Mouse (Mus musculus): ENCODE measurements around the gene 2310011J03Rik. TPM values are rescaled to one million over a fixed set of nuclear protein-coding genes. Genes with fewer than 3 reads are reported as not detected.

2310011J03Rik gene
- polyA plus RNA-seq, 1 experiment = 39.3 TPM

DNA sequence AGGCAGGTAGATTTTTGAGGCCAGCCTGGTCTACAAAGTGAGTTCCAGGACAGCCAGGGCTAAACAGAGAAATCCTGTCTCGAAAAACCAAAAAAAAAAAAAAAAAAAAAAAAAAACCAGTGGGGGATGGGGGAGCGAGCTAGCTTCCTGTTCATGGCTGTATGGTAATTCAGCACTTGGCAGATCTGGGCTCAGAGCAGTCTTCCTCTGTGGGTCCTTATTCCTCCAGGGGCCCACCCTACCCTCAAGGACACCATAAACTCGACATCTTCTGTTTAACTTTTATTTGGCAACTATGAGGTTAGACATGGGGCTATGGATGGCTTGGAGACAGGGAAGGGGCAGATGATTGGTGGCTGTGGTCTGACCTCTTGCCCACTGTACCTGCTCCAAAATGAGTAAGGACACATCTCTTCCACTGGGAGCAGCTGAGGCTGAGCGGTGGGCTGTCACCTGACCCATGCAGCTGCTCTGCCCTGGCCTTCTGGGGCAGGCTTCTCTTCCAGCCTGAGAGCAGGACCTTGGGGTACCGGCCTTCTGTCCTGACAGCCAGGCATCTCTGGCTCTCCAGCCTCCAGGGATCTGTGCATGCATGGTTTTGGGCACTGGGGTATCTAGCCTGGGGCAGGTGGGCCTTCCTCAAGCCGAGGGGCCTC, 805 bp upstream of the 2310011J03Rik start:
- peak overlapping the region; percentile 91 for H3K27ac ChIP-seq (ENCODE audit: insufficient read depth, low read depth, low read length)
- peak overlapping the region; percentile 93 for H3K4me3 ChIP-seq (ENCODE audit: insufficient read depth, low read length)
- TF ChIP-seq CTCF (IDR thresholded peaks at IDR 0.05; ENCODE audit: low read depth, low read length) (no peak), POLR2A (IDR thresholded peaks at IDR 0.05; ENCODE audit: borderline replicate concordance, low read depth, low read length) (no peak)
- peaks cover 19% of the 10 kb centered on the region for H3K4me1 ChIP-seq (ENCODE audit: control insufficient read depth, insufficient read depth, low read length)

DNA sequence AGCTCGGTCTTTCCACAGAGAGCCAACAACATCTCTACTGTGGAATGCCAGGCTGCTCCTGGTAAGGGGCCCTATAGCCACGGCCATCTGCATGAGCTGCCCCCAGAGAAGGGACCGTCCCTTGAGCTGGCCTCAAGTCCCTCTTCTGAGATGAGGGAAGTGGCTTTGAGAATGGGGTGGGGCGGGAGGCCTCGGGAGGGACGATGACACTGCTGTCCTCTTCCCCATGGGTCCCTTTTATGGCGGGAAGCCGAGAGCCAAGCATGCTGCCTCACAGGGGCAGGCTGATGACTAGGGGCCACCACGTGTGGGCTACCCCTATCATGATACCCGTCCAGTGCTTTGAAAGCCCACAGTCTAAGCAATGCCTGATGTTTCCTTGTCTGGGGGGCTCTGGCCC, 3.3 kb downstream of the 2310011J03Rik start:
- Histone ChIP-seq H3K27ac (ENCODE audit: insufficient read depth, low read depth, low read length) (no peak overlapping the region), H3K4me3 (ENCODE audit: insufficient read depth, low read length) (no peak overlapping the region), H3K4me1 (ENCODE audit: control insufficient read depth, insufficient read depth, low read length) (peaks cover 28% of the 10 kb centered on the region)
- no peak for TF ChIP-seq CTCF (IDR thresholded peaks at IDR 0.05; ENCODE audit: low read depth, low read length)
- no peak for TF ChIP-seq POLR2A (IDR thresholded peaks at IDR 0.05; ENCODE audit: borderline replicate concordance, low read depth, low read length)

DNA sequence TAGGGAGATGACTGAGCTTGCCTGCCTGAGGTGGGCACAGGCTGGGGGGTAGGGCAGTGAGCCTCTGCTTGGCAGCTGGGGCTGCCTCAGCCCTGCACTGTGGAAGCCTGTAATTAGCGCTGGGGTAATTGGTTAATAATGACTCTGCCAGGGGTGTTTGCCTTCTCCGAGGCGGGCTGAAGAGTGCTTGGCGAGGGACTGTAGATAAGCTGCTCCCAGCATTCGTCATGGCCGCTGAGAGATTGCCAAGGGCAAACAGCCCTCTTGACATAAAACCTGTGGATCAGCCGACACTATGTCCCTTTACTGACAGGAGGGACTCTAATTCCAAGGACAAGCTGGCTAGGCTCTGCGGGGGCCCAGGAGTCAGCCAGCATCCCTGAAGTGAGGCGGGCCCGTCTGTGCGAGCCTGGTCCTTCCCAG, 4.0 kb downstream of the 2310011J03Rik start:
- Histone ChIP-seq H3K4me1 (ENCODE audit: control insufficient read depth, insufficient read depth, low read length) (peaks cover 22% of the 10 kb centered on the region), H3K27ac (ENCODE audit: insufficient read depth, low read depth, low read length) (no peak overlapping the region), H3K4me3 (ENCODE audit: insufficient read depth, low read length) (no peak overlapping the region)
- TF ChIP-seq CTCF (IDR thresholded peaks at IDR 0.05; ENCODE audit: low read depth, low read length) (no peak), POLR2A (IDR thresholded peaks at IDR 0.05; ENCODE audit: borderline replicate concordance, low read depth, low read length) (no peak)

- H3K4me1 ChIP-seq (ENCODE audit: control insufficient read depth, insufficient read depth, low read length) = peaks cover 19% of the 10 kb centered on the region
- TF ChIP-seq CTCF (IDR thresholded peaks at IDR 0.05; ENCODE audit: low read depth, low read length) = no peak
- TF ChIP-seq POLR2A (IDR thresholded peaks at IDR 0.05; ENCODE audit: borderline replicate concordance, low read depth, low read length) = no peak
Observed at GRCm38 (mm10) chr10:80315315-80315714, 5.0 kb downstream of the 2310011J03Rik start.

DNA sequence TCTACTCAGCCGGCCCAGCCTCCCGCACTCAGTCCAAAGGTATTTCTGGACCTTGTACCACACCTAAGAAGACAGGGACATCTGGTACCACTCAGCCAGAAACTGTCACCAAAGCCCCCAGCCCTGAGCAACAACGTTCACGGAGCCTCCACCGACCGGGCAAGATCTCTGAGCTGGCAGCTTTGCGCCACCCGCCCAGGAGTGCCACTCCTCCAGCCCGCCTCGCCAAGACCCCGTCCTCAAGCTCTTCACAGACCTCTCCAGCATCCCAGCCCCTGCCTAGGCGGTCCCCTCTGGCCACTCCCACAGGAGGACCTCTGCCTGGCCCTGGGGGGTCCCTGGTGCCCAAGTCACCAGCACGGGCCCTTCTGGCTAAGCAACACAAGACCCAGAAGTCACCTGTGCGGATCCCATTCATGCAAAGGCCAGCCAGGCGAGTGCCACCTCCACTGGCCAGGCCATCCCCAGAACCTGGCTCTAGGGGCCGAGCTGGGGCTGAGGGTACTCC, 5.8 kb downstream of the 2310011J03Rik start:
- H3K4me1 ChIP-seq (ENCODE audit: control insufficient read depth, insufficient read depth, low read length) = peaks cover 18% of the 10 kb centered on the region
- H3K4me3 ChIP-seq (ENCODE audit: insufficient read depth, low read length) = no peak overlapping the region
- no peak overlapping the region for H3K27ac ChIP-seq (ENCODE audit: insufficient read depth, low read depth, low read length)
- no peak for TF ChIP-seq POLR2A (IDR thresholded peaks at IDR 0.05; ENCODE audit: borderline replicate concordance, low read depth, low read length)
- TF ChIP-seq CTCF (IDR thresholded peaks at IDR 0.05; ENCODE audit: low read depth, low read length) = no peak

More at GRCm38 (mm10) chr10:80315315-80315714, 5.0 kb downstream of the 2310011J03Rik start:
- Histone ChIP-seq H3K27ac (ENCODE audit: insufficient read depth, low read depth, low read length) (no peak overlapping the region), H3K4me3 (ENCODE audit: insufficient read depth, low read length) (no peak overlapping the region)

DNA sequence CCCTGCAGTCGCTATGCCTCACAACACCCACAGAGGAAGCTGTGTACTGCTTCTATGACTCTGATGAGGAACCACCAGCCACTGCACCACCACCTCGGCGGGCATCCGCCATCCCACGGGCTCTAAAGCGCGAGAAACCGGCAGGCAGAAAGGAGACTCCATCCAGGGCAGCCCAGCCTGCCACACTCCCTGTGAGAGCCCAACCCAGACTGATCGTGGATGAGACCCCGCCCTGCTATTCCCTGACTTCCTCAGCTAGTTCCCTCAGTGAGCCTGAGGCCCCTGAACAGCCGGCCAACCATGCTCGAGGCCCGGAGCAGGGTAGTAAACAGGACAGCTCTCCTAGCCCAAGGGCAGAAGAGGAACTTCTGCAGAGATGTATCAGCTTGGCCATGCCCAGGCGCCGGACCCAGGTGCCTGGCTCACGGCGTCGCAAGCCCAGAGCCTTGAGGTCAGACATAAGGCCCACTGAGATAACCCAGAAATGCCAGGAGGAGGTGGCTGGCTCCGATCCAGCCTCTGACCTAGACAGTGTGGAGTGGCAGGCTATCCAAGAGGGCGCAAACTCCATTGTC, 6.6 kb downstream of the 2310011J03Rik start:
- Histone ChIP-seq H3K27ac (ENCODE audit: insufficient read depth, low read depth, low read length) (no peak overlapping the region), H3K4me1 (ENCODE audit: control insufficient read depth, insufficient read depth, low read length) (peaks cover 13% of the 10 kb centered on the region), H3K4me3 (ENCODE audit: insufficient read depth, low read length) (no peak overlapping the region)
- TF ChIP-seq POLR2A (IDR thresholded peaks at IDR 0.05; ENCODE audit: borderline replicate concordance, low read depth, low read length) (no peak), CTCF (IDR thresholded peaks at IDR 0.05; ENCODE audit: low read depth, low read length) (no peak)

- Histone ChIP-seq H3K27ac (ENCODE audit: insufficient read depth, low read depth, low read length) (no peak overlapping the region), H3K4me1 (ENCODE audit: control insufficient read depth, insufficient read depth, low read length) (peaks cover 13% of the 10 kb centered on the region), H3K4me3 (ENCODE audit: insufficient read depth, low read length) (no peak overlapping the region)
Observed at GRCm38 (mm10) chr10:80312586-80313504, 7.5 kb downstream of the 2310011J03Rik start.

DNA sequence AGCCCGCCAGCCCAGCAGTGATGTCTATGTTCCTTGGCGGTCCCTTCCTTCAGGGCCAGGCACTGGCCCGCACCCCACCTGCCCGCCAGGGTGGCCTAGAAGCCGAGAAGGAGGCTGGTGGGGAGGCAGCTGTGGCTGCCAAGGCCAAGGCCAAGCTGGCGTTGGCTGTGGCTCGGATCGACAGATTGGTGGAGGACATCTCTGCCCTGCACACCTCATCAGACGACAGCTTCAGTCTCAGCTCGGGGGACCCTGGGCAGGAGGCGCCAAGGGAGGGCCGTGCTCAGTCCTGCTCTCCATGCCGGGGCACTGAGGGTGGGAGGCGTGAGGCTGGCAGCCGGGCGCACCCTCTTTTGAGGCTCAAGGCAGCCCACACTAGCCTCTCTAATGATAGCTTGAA, 8.8 kb downstream of the 2310011J03Rik start:
- TF ChIP-seq CTCF (IDR thresholded peaks at IDR 0.05; ENCODE audit: low read depth, low read length) (no peak), POLR2A (IDR thresholded peaks at IDR 0.05; ENCODE audit: borderline replicate concordance, low read depth, low read length) (no peak)

More at GRCm38 (mm10) chr10:80312586-80313504, 7.5 kb downstream of the 2310011J03Rik start:
- TF ChIP-seq CTCF (IDR thresholded peaks at IDR 0.05; ENCODE audit: low read depth, low read length) (no peak), POLR2A (IDR thresholded peaks at IDR 0.05; ENCODE audit: borderline replicate concordance, low read depth, low read length) (no peak)

DNA sequence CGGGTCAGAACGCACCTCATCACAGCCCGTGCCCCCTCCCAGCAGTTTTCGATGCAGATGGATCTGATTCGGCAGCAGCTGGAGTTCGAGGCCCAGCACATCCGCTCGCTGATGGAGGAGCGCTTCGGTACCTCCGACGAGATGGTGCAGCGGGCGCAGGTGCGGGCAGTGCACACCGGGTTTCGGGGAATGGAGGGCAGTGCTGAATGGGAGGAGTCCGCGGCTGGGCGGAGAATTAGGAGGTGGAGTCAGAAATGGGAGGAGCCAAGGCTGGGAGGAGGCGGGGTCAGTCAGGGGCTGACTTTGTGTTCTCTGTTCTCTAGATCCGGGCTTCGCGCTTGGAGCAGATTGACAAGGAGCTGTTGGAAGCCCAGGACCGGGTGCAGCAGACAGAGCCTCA, 15.5 kb downstream of the 2310011J03Rik start:
- peak overlapping the region; percentile 41 for H3K4me3 ChIP-seq (ENCODE audit: insufficient read depth, low read length)
- TF ChIP-seq CTCF (IDR thresholded peaks at IDR 0.05; ENCODE audit: low read depth, low read length) (no peak), POLR2A (IDR thresholded peaks at IDR 0.05; ENCODE audit: borderline replicate concordance, low read depth, low read length) (no peak)
- H3K4me1 ChIP-seq (ENCODE audit: control insufficient read depth, insufficient read depth, low read length) = no peaks in the 10 kb centered on the region
- H3K27ac ChIP-seq (ENCODE audit: insufficient read depth, low read depth, low read length) = no peak overlapping the region

More for the DNA sequence above, 8.8 kb downstream of the 2310011J03Rik start:
- H3K27ac ChIP-seq (ENCODE audit: insufficient read depth, low read depth, low read length) = no peak overlapping the region
- H3K4me1 ChIP-seq (ENCODE audit: control insufficient read depth, insufficient read depth, low read length) = peaks cover 10% of the 10 kb centered on the region
- H3K4me3 ChIP-seq (ENCODE audit: insufficient read depth, low read length) = no peak overlapping the region
